Mouse (Mus musculus): ENCODE measurements at regions not wholly inside any gene's neighbourhood (a gene's known extent, or its start where the extent isn't known, plus 50 kb on each side); places are given as distances from the start of the nearest gene placed in this dataset.

DNA sequence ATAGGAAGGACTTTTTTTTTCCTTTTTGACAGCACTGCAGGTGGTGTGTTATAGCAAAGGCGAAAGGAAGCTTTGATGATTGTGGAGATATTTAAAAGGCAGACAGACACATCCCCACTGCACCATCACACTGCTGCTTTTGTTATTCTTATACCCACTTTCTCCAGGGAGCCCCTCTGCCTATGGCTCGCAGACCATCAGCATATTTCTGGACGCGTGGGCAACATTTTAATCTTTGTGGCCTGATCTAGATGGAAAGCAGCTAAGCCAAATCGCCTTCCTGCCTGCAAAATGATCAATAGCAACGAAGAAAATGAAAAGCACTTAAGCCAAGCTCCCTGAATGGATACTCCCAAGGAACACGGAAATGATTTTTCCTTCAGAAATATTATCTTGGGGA lies 1054.0 kb downstream of the Synb start:
- no peaks in the 10 kb centered on the region for H3K27me3 ChIP-seq (ENCODE audit: control insufficient read depth, insufficient read depth, low read length)
- H3K4me3 ChIP-seq = no peak overlapping the region
- H3K9ac ChIP-seq (ENCODE audit: low read depth, low read length) = no peak overlapping the region
- no peaks in the 10 kb centered on the region for H3K79me2 ChIP-seq (replicated peaks; ENCODE audit: control insufficient read depth, insufficient read depth, low read length)
- H3K27ac ChIP-seq = no peak overlapping the region
- WGBS = 81% methylated on average over 7 of the region's 7 CpGs
- intact Hi-C loops (cut with DNase I) = no loop called here
- no peaks in the 10 kb centered on the region for H3K36me3 ChIP-seq (ENCODE audit: control insufficient read depth, insufficient read depth, low read length)
- no peaks in the 10 kb centered on the region for H3K4me1 ChIP-seq (ENCODE audit: control insufficient read depth, insufficient read depth, low read length)
- TF ChIP-seq EP300 (IDR thresholded peaks at IDR 0.05; ENCODE audit: insufficient read depth, low read depth, low read length) (no peak), POLR2A (IDR thresholded peaks at IDR 0.05; ENCODE audit: insufficient read depth, low read depth, low read length) (no peak), CTCF (IDR thresholded peaks at IDR 0.05) (no peak)
- no peak for DNase-seq

DNA sequence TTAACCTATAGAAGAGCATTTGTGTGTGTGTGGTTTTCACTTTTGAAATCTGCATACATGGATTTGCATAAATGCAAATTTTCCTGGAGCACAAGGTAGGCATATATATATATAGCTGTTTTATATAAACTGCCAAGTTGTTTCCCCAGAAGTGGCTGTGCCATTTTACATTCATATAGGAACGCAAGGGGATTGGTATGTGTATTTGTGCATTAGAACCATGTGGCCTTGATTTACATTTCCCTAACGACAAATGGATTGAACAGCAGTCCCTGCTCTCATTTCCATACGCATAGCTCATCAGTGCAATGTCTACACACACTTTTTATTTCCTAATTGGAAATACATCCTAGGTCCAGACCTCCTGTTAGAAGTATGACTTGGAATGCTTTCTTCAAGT lies 1069.9 kb downstream of the Synb start:
- intact Hi-C loops (cut with DNase I) = no loop called here
- TF ChIP-seq CTCF (IDR thresholded peaks at IDR 0.05) (no peak), POLR2A (IDR thresholded peaks at IDR 0.05; ENCODE audit: insufficient read depth, low read depth, low read length) (no peak), EP300 (IDR thresholded peaks at IDR 0.05; ENCODE audit: insufficient read depth, low read depth, low read length) (no peak)
- Histone ChIP-seq H3K27ac (no peak overlapping the region), H3K36me3 (ENCODE audit: control insufficient read depth, insufficient read depth, low read length) (no peaks in the 10 kb centered on the region), H3K4me3 (no peak overlapping the region), H3K9ac (ENCODE audit: low read depth, low read length) (no peak overlapping the region), H3K27me3 (ENCODE audit: control insufficient read depth, insufficient read depth, low read length) (no peaks in the 10 kb centered on the region), H3K79me2 (replicated peaks; ENCODE audit: control insufficient read depth, insufficient read depth, low read length) (no peaks in the 10 kb centered on the region), H3K4me1 (ENCODE audit: control insufficient read depth, insufficient read depth, low read length) (no peaks in the 10 kb centered on the region)
- 71% methylated on average over 3 of the region's 3 CpGs for WGBS
- no peak for DNase-seq

DNA sequence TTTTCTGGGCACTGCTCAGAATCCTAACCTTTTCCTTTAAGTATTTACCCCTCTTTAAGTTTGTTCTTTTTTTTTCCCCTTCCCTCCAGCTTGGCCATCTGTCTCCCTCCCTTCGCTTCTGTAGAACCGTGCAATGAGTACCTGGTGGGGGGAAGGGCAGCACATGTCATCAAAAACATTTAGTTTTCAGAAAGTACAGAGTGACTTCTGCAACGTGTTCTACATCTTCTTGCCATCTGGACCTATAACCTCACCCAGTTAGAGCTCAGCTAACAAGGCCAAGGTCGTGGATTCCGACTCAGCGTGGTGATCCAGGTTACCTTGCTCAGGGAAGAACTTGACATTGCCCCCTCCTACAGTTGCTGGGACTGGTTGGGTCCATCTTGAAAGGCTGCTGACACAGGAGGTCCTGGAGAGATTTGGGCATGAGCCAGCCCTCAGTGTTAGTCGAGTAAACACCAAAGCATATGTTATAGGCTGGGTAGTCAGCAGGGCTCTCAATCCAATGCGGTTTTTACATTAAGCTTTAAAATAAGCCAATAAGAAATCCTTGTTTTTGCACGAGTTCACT lies 1075.0 kb downstream of the Synb start:
- intact Hi-C loops (cut with DNase I) = no loop called here
- H3K4me3 ChIP-seq = no peak overlapping the region
- H3K9ac ChIP-seq (ENCODE audit: low read depth, low read length) = no peak overlapping the region
- 71% methylated on average over 9 of the region's 9 CpGs for WGBS
- no peaks in the 10 kb centered on the region for H3K36me3 ChIP-seq (ENCODE audit: control insufficient read depth, insufficient read depth, low read length)
- H3K79me2 ChIP-seq (replicated peaks; ENCODE audit: control insufficient read depth, insufficient read depth, low read length) = no peaks in the 10 kb centered on the region
- TF ChIP-seq CTCF (IDR thresholded peaks at IDR 0.05) (no peak), POLR2A (IDR thresholded peaks at IDR 0.05; ENCODE audit: insufficient read depth, low read depth, low read length) (no peak)
- H3K27me3 ChIP-seq (ENCODE audit: control insufficient read depth, insufficient read depth, low read length) = no peaks in the 10 kb centered on the region
- no peaks in the 10 kb centered on the region; the same call in 1 of the 2 replicates for H3K4me1 ChIP-seq (ENCODE audit: control insufficient read depth, insufficient read depth, low read length)
- DNase-seq = no peak
- H3K27ac ChIP-seq = no peak overlapping the region

DNA sequence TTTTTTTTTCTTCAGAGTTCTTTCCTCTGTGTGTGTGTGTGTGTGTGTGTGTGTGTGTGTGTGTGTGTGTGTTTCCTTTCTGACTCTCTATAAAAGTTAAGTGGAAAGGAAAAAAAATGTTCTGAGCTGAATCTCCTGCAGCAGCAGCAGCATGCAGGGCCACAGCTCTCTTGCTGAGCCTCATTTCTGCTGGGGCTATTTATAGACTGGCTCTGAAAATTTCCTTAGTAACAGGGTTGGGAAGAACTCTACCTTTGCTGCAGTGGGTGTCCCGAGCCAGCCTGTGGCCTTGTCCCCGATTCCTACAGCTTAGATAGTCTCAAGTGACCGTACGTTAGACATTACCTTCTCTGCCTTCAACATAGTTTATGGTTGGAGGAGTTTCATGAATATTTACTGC lies 1075.6 kb downstream of the Synb start:
- Histone ChIP-seq H3K27me3 (ENCODE audit: control insufficient read depth, insufficient read depth, low read length) (no peaks in the 10 kb centered on the region), H3K79me2 (replicated peaks; ENCODE audit: control insufficient read depth, insufficient read depth, low read length) (no peaks in the 10 kb centered on the region), H3K4me1 (ENCODE audit: control insufficient read depth, insufficient read depth, low read length) (no peaks in the 10 kb centered on the region; the same call in 1 of the 2 replicates), H3K27ac (no peak overlapping the region), H3K9ac (ENCODE audit: low read depth, low read length) (no peak overlapping the region), H3K4me3 (no peak overlapping the region), H3K36me3 (ENCODE audit: control insufficient read depth, insufficient read depth, low read length) (no peaks in the 10 kb centered on the region)
- no peak for DNase-seq
- TF ChIP-seq POLR2A (IDR thresholded peaks at IDR 0.05; ENCODE audit: insufficient read depth, low read depth, low read length) = no peak
- TF ChIP-seq EP300 (IDR thresholded peaks at IDR 0.05; ENCODE audit: insufficient read depth, low read depth, low read length) = no peak
- no peak for TF ChIP-seq CTCF (IDR thresholded peaks at IDR 0.05)
- intact Hi-C loops (cut with DNase I) = no loop called here
- 46% methylated on average over 4 of the region's 4 CpGs for WGBS

DNA sequence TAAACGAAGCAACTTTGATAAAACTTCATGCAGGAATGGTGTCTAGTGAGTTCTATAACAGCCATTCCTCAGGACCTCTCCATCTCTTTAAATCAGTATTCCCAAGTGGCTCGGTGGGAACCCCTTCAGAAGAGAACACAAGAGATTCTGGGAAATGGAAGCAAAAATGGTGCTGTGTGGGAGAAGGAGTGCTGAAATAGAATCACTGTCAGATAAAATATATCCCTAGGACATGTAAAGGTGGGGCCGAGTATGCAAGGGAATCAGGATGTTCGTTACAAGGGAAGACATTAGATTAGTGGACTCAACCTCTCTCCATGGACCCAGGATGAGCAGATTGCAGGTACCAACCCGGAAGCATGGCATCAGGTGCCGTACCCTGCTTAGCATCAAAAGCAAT lies 1076.1 kb downstream of the Synb start:
- no peak for TF ChIP-seq POLR2A (IDR thresholded peaks at IDR 0.05; ENCODE audit: insufficient read depth, low read depth, low read length)
- no peak for TF ChIP-seq CTCF (IDR thresholded peaks at IDR 0.05)
- no peak for TF ChIP-seq EP300 (IDR thresholded peaks at IDR 0.05; ENCODE audit: insufficient read depth, low read depth, low read length)
- intact Hi-C loops (cut with DNase I) = no loop called here
- Histone ChIP-seq H3K36me3 (ENCODE audit: control insufficient read depth, insufficient read depth, low read length) (no peaks in the 10 kb centered on the region), H3K4me1 (ENCODE audit: control insufficient read depth, insufficient read depth, low read length) (no peaks in the 10 kb centered on the region; the same call in 1 of the 2 replicates), H3K27me3 (ENCODE audit: control insufficient read depth, insufficient read depth, low read length) (no peaks in the 10 kb centered on the region), H3K79me2 (replicated peaks; ENCODE audit: control insufficient read depth, insufficient read depth, low read length) (no peaks in the 10 kb centered on the region), H3K4me3 (no peak overlapping the region), H3K27ac (no peak overlapping the region), H3K9ac (ENCODE audit: low read depth, low read length) (no peak overlapping the region)
- 55% methylated on average over 6 of the region's 6 CpGs for WGBS
- DNase-seq = no peak

DNA sequence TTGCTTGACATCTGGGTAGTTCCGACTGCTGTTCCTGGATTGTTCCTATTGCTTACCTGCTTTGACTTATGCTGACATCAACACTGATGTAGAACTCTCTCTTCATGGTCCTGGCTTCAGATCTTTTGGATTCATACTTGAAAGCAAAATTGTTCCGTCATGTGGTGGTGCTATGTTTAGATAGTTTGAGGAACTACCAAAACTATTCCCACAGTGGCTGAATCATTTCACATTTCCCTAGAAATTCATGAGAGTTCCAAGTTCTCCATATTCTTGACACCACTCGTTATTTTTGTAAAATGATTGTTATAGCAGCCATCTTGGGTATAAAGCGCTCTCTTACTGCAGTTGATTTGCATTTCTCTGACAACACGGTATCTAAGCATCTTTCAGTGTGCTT lies 1080.2 kb downstream of the Synb start:
- no peak overlapping the region for H3K4me3 ChIP-seq
- no peak for DNase-seq
- no peaks in the 10 kb centered on the region for H3K36me3 ChIP-seq (ENCODE audit: control insufficient read depth, insufficient read depth, low read length)
- H3K27me3 ChIP-seq (ENCODE audit: control insufficient read depth, insufficient read depth, low read length) = no peaks in the 10 kb centered on the region
- intact Hi-C loops (cut with DNase I) = no loop called here
- 85% methylated on average over 5 of the region's 5 CpGs for WGBS
- no peaks in the 10 kb centered on the region for H3K79me2 ChIP-seq (replicated peaks; ENCODE audit: control insufficient read depth, insufficient read depth, low read length)
- no peaks in the 10 kb centered on the region; the same call in 1 of the 2 replicates for H3K4me1 ChIP-seq (ENCODE audit: control insufficient read depth, insufficient read depth, low read length)
- H3K27ac ChIP-seq = no peak overlapping the region
- TF ChIP-seq POLR2A (IDR thresholded peaks at IDR 0.05; ENCODE audit: insufficient read depth, low read depth, low read length) (no peak), EP300 (IDR thresholded peaks at IDR 0.05; ENCODE audit: insufficient read depth, low read depth, low read length) (no peak), CTCF (IDR thresholded peaks at IDR 0.05) (no peak)
- no peak overlapping the region for H3K9ac ChIP-seq (ENCODE audit: low read depth, low read length)
